Mouse (Mus musculus): ENCODE results near the gene Ccdc8.

GRCm38 (mm10) chr7:17004716-17005115 is 12.2 kb downstream of the Ccdc8 start:
- TF ChIP-seq CTCF (IDR thresholded peaks at IDR 0.05; ENCODE audit: low read depth, low read length) (no peak), POLR2A (IDR thresholded peaks at IDR 0.05; ENCODE audit: extremely low read depth, insufficient read depth, low read length) (no peak)
